Mouse (Mus musculus): ENCODE data around the gene Stxbp6. TPM values are rescaled to one million over a fixed set of nuclear protein-coding genes. Genes with fewer than 3 reads are reported as not detected.

Stxbp6 gene
- polyA plus RNA-seq, 1 experiment from 2014 or later = 5.5 TPM

- H3K9me3 ChIP-seq (replicated peaks) = no peaks in the 10 kb centered on the region
- no peak for ATAC-seq
- H3K4me1 ChIP-seq = no peaks in the 10 kb centered on the region
- no peak overlapping the region for H3K4me2 ChIP-seq
- no peak overlapping the region for H3K4me3 ChIP-seq
- no peaks in the 10 kb centered on the region for H3K36me3 ChIP-seq
- H3K27ac ChIP-seq = no peak overlapping the region
- no peak overlapping the region for H3K9ac ChIP-seq
- WGBS (ENCODE audit: insufficient replicate concordance) = 56% methylated on average over 7 of the region's 7 CpGs
- no peaks in the 10 kb centered on the region for H3K27me3 ChIP-seq (replicated peaks)
Measured at GRCm38 (mm10) chr12:44839594-44840373, 234.7 kb downstream of the Stxbp6 start.

GRCm38 (mm10) chr12:44835879-44836467, 238.5 kb downstream of the Stxbp6 start:
- H3K27ac ChIP-seq = no peak overlapping the region
- no peak for ATAC-seq
- no peaks in the 10 kb centered on the region for H3K36me3 ChIP-seq
- no peak overlapping the region for H3K4me2 ChIP-seq
- H3K9me3 ChIP-seq (replicated peaks) = no peaks in the 10 kb centered on the region
- H3K27me3 ChIP-seq (replicated peaks) = no peaks in the 10 kb centered on the region
- 55% methylated on average over 1 of the region's 1 CpGs for WGBS (ENCODE audit: insufficient replicate concordance)
- H3K4me3 ChIP-seq = no peak overlapping the region
- no peaks in the 10 kb centered on the region for H3K4me1 ChIP-seq
- H3K9ac ChIP-seq = no peak overlapping the region

- no peak for ATAC-seq
- H3K9me3 ChIP-seq (replicated peaks) = no peaks in the 10 kb centered on the region
- H3K27ac ChIP-seq = no peak overlapping the region
- no peaks in the 10 kb centered on the region for H3K27me3 ChIP-seq (replicated peaks)
- no peak overlapping the region for H3K9ac ChIP-seq
- H3K4me1 ChIP-seq = no peaks in the 10 kb centered on the region
- 68% methylated on average over 2 of the region's 2 CpGs for WGBS (ENCODE audit: insufficient replicate concordance)
- no peak overlapping the region for H3K4me3 ChIP-seq
- H3K4me2 ChIP-seq = no peak overlapping the region
- no peaks in the 10 kb centered on the region for H3K36me3 ChIP-seq
Measured at GRCm38 (mm10) chr12:44811895-44812294, 262.6 kb downstream of the Stxbp6 start.

DNA sequence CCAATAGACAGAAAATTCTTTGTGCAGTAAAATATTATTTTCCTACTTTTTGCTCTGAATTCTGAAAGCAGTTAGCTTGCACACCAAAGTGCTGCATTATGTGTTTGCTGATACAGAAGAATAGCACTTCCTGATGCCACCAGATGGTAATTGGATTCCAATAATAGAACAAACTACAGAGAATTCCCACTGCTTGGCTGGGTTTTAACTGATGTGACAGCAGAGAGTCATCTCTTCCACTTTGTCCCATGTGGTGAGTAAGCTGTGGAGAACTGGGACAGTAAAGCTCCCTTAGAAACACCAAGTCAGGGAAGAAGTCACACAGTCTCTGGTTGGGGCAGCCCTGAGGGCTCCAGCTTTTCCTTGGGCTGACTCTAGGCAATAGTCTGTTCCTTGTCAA, 270.3 kb downstream of the Stxbp6 start:
- no peaks in the 10 kb centered on the region for H3K36me3 ChIP-seq
- ATAC-seq = no peak
- no peak overlapping the region for H3K9ac ChIP-seq
- H3K9me3 ChIP-seq (replicated peaks) = no peaks in the 10 kb centered on the region
- H3K27ac ChIP-seq = no peak overlapping the region
- H3K4me1 ChIP-seq = no peaks in the 10 kb centered on the region
- H3K27me3 ChIP-seq (replicated peaks) = no peaks in the 10 kb centered on the region
- no peak overlapping the region for H3K4me3 ChIP-seq
- no peak overlapping the region for H3K4me2 ChIP-seq
